Mouse (Mus musculus): ENCODE data around the gene Ybx2.
"Not testable (repeated sequence)": the region's sequence is repeated elsewhere in the genome, so short reads cannot be mapped to it uniquely, and the experiment has no call there.

Gene Ybx2

GRCm38 (mm10) chr11:69914917-69915430 lies 20.6 kb upstream of the Ybx2 start:
- no peak for DNase-seq (ENCODE audit: low spot score)

GRCm38 (mm10) chr11:69915667-69916627 lies 19.6 kb upstream of the Ybx2 start:
- no peak for DNase-seq (ENCODE audit: low spot score)

- not testable (repeated sequence) for DNase-seq (ENCODE audit: low spot score)
These were observed 18.8 kb upstream of the Ybx2 start for GRCm38 (mm10) chr11:69916652-69917378.

GRCm38 (mm10) chr11:69917379-69917948 lies 18.1 kb upstream of the Ybx2 start:
- DNase-seq (ENCODE audit: low spot score) = no peak

GRCm38 (mm10) chr11:69918118-69918517 lies 17.5 kb upstream of the Ybx2 start:
- DNase-seq (ENCODE audit: low spot score) = no peak

- no peak for DNase-seq (ENCODE audit: low spot score)
These were observed 16.5 kb upstream of the Ybx2 start for GRCm38 (mm10) chr11:69919053-69919452.

GRCm38 (mm10) chr11:69919661-69920265 lies 15.8 kb upstream of the Ybx2 start:
- no peak for DNase-seq (ENCODE audit: low spot score)

- DNase-seq (ENCODE audit: low spot score) = no peak
These were observed 15.1 kb upstream of the Ybx2 start for GRCm38 (mm10) chr11:69920266-69921031.

GRCm38 (mm10) chr11:69921114-69922011 lies 14.2 kb upstream of the Ybx2 start, which contains the start of gene Eif5a:
Gene Eif5a, minus strand, starts transcription at chr11:69921958.
- peak; percentile 100 for DNase-seq (ENCODE audit: low spot score)

- no peak for DNase-seq (ENCODE audit: low spot score)
These were observed 13.4 kb upstream of the Ybx2 start for GRCm38 (mm10) chr11:69922012-69922756.

GRCm38 (mm10) chr11:69922796-69923195 lies 12.8 kb upstream of the Ybx2 start:
- DNase-seq (ENCODE audit: low spot score) = no peak

- no peak for DNase-seq (ENCODE audit: low spot score)
These were observed 8.1 kb upstream of the Ybx2 start for GRCm38 (mm10) chr11:69927501-69927900.

GRCm38 (mm10) chr11:69929712-69930111 lies 5.9 kb upstream of the Ybx2 start:
- no peak for DNase-seq (ENCODE audit: low spot score)

GRCm38 (mm10) chr11:69930176-69930575 lies 5.4 kb upstream of the Ybx2 start:
- not testable (repeated sequence) for DNase-seq (ENCODE audit: low spot score)

GRCm38 (mm10) chr11:69930967-69931537 lies 4.5 kb upstream of the Ybx2 start:
- no peak for DNase-seq (ENCODE audit: low spot score)

- no peak for DNase-seq (ENCODE audit: low spot score)
These were observed 3.8 kb upstream of the Ybx2 start for GRCm38 (mm10) chr11:69931769-69932168.

- no peak for DNase-seq (ENCODE audit: low spot score)
These were observed 3.3 kb upstream of the Ybx2 start for GRCm38 (mm10) chr11:69932254-69932653.

- DNase-seq (ENCODE audit: low spot score) = no peak
These were observed 2.5 kb upstream of the Ybx2 start for GRCm38 (mm10) chr11:69933066-69933465.

GRCm38 (mm10) chr11:69934169-69934568 lies 1.4 kb upstream of the Ybx2 start:
- DNase-seq (ENCODE audit: low spot score) = peak; percentile 86

Measured in urinary bladder, postnatal 10 days (tissue).